Mouse (Mus musculus) brain, embryonic 14.5 days (tissue): ENCODE measurements around the gene Ormdl3.

Source experiments
- CTCF ChIP-seq: fragments of 200-500 bp; IDR thresholded peaks from 2 replicates; pipeline ENCODE4 v1.5.1; 2012; ENCODE audit warnings: inconsistent platforms, mild to moderate bottlenecking, moderate library complexity, borderline replicate concordance; ENCODE audit not compliant: insufficient read depth, insufficient read length; ENCODE audit errors: extremely low read depth
- POLR2A ChIP-seq: fragments of 200-500 bp; IDR thresholded peaks from 2 replicates; pipeline ENCODE4 v1.6.1; 2012; ENCODE audit warnings: mild to moderate bottlenecking, inconsistent platforms, borderline replicate concordance; ENCODE audit not compliant: poor library complexity, insufficient read depth, insufficient read length, severe bottlenecking; ENCODE audit errors: extremely low read depth

DNA sequence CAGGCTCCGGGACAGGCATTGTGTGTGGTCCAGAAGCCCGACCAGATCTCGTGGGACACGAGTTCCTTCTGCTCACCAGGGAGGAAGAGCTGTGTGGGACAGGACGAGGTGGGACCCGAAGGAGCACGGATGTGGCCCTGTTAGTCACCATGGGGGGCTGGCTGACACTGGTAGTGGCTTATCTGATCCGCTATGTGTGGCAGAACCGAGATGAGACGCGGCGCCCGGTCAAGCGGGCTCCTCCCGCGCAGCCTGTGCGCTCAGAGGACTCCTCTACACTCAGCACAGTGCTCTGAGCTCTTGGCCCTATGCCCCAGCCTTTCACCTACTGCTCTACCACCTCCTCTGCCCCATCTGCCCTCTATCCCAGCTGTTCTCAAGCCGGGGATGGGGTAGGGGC is 12.1 kb upstream of the Ormdl3 start:
- TF ChIP-seq CTCF (no peak), POLR2A (no peak)
